Mouse (Mus musculus) liver, embryonic 14.5 days (tissue): ENCODE results near the gene Zmym4.
A peak's percentile ranks its signal among the peaks of the same experiment; 100 is the strongest.
"Not testable (repeated sequence)": the region's sequence is repeated elsewhere in the genome, so short reads cannot be mapped to it uniquely, and the experiment has no call there.

Source experiments
- CTCF ChIP-seq: IDR thresholded peaks from 2 replicates; pipeline ENCODE4 v1.5.1; 2016; ENCODE audit warnings: antibody characterized with exemption, low read depth, control low read depth
- EP300 ChIP-seq: IDR thresholded peaks from 2 replicates; pipeline ENCODE4 v1.6.1; 2016; ENCODE audit warnings: antibody characterized with exemption, low read depth

- TF ChIP-seq CTCF: peak; percentile 94
- not testable (repeated sequence) for TF ChIP-seq EP300
These were observed 47.5 kb upstream of the Zmym4 start for GRCm38 (mm10) chr4:127015294-127015993.
